Comparison of ENCODE assay signal across 15 mouse cellular contexts in genomic region chr19:56714661-56715170, GRCm38 (mm10).
"Had no signal": no experiment of that assay in that cellular context is flagged by ENCODE, and none has a peak within 500 bp of the region (broad histone marks: within the 10 kb centered on the region; RNA-seq: fewer than 3 reads in every experiment).

No protein-coding gene starts in this region.

- ATAC-seq: liver, embryonic 12.5 days had no signal

- H3K9me3 ChIP-seq: limb, embryonic 15.5 days; liver, embryonic 12.5 days; lung, embryonic 15.5 days; megakaryocyte, embryonic 14.5 days; midbrain, embryonic 12.5 days had no signal

- H3K4me2 ChIP-seq: limb, embryonic 15.5 days; liver, embryonic 12.5 days; lung, embryonic 15.5 days; midbrain, embryonic 12.5 days had no signal

- H3K9ac ChIP-seq: limb, embryonic 15.5 days; liver, embryonic 12.5 days; lung, embryonic 15.5 days; midbrain, embryonic 12.5 days had no signal

- H3K27ac ChIP-seq: kidney, postnatal 0 days; layer of hippocampus, adult 2 months; limb, embryonic 15.5 days; liver, embryonic 12.5 days; lung, embryonic 15.5 days; macrophage; midbrain, embryonic 12.5 days had no signal

- H3K4me1 ChIP-seq: limb, embryonic 15.5 days; liver, embryonic 12.5 days; megakaryocyte, embryonic 14.5 days had no signal

- H3K36me3 ChIP-seq: limb, embryonic 15.5 days; liver, embryonic 12.5 days; lung, embryonic 15.5 days; midbrain, embryonic 12.5 days had no signal

- H3K4me3 ChIP-seq: layer of hippocampus, adult 2 months; limb, embryonic 15.5 days; liver, embryonic 12.5 days; lung, embryonic 15.5 days; megakaryocyte, embryonic 14.5 days; midbrain, embryonic 12.5 days had no signal

- DNase-seq: kidney, adult 8-10 months; kidney, postnatal 4 days; lung, postnatal 14 days; right cerebral cortex, postnatal 4 days; spleen, adult 18-20 months; thymus, adult 18-20 months; thymus, postnatal 14 days had no signal
